Mouse (Mus musculus): ENCODE results near the gene Gm10197.
A peak's percentile ranks its signal among the peaks of the same experiment; 100 is the strongest.
"Not testable (repeated sequence)": the region's sequence is repeated elsewhere in the genome, so short reads cannot be mapped to it uniquely, and the experiment has no call there.

The Gm10197 gene

GRCm38 (mm10) chr19:53371666-53372065, at the start of gene Gm10197:
TSS of gene Gm10197 (minus strand) at chr19:53371766.
- no peak for DNase-seq (ENCODE audit: low read depth)

GRCm38 (mm10) chr19:53420924-53421582, 49.5 kb upstream of the Gm10197 start:
- peak; percentile 64 for DNase-seq (ENCODE audit: low read depth)

GRCm38 (mm10) chr19:53419834-53420233, 48.3 kb upstream of the Gm10197 start:
- peak; percentile 82 for DNase-seq (ENCODE audit: low read depth)

- DNase-seq (ENCODE audit: low read depth), result no peak
Observed at GRCm38 (mm10) chr19:53415198-53415597, 43.6 kb upstream of the Gm10197 start.

GRCm38 (mm10) chr19:53414650-53415049, 43.1 kb upstream of the Gm10197 start:
- DNase-seq (ENCODE audit: low read depth), result no peak

- DNase-seq (ENCODE audit: low read depth), result no peak
Observed at GRCm38 (mm10) chr19:53413617-53414380, 42.2 kb upstream of the Gm10197 start.

- no peak for DNase-seq (ENCODE audit: low read depth)
Observed at GRCm38 (mm10) chr19:53412149-53412848, 40.7 kb upstream of the Gm10197 start.

GRCm38 (mm10) chr19:53409663-53410307, 38.2 kb upstream of the Gm10197 start:
- DNase-seq (ENCODE audit: low read depth), result no peak

- DNase-seq (ENCODE audit: low read depth), result no peak
Observed at GRCm38 (mm10) chr19:53408398-53408797, 36.8 kb upstream of the Gm10197 start.

GRCm38 (mm10) chr19:53407350-53407749, 35.8 kb upstream of the Gm10197 start:
- no peak for DNase-seq (ENCODE audit: low read depth)

- DNase-seq (ENCODE audit: low read depth), result no peak
Observed at GRCm38 (mm10) chr19:53405810-53406209, 34.2 kb upstream of the Gm10197 start.

- DNase-seq (ENCODE audit: low read depth), result no peak
Observed at GRCm38 (mm10) chr19:53404837-53405356, 33.3 kb upstream of the Gm10197 start.

GRCm38 (mm10) chr19:53404219-53404836, 32.8 kb upstream of the Gm10197 start:
- no peak for DNase-seq (ENCODE audit: low read depth)

GRCm38 (mm10) chr19:53402741-53403432, 31.3 kb upstream of the Gm10197 start:
- no peak for DNase-seq (ENCODE audit: low read depth)

GRCm38 (mm10) chr19:53400332-53401110, 29.0 kb upstream of the Gm10197 start:
- DNase-seq (ENCODE audit: low read depth), result no peak

- DNase-seq (ENCODE audit: low read depth), result no peak
Observed at GRCm38 (mm10) chr19:53399213-53399612, 27.6 kb upstream of the Gm10197 start.

GRCm38 (mm10) chr19:53397451-53398233, 26.1 kb upstream of the Gm10197 start:
- DNase-seq (ENCODE audit: low read depth), result no peak

- not testable (repeated sequence) for DNase-seq (ENCODE audit: low read depth)
Observed at GRCm38 (mm10) chr19:53395805-53396204, 24.2 kb upstream of the Gm10197 start.

GRCm38 (mm10) chr19:53394956-53395355, 23.4 kb upstream of the Gm10197 start:
- DNase-seq (ENCODE audit: low read depth), result not testable (repeated sequence)

All from c-Kit-positive CD71-negative TER-119-negative erythroid progenitor cells, embryonic 14.5 days (primary cell).